Mouse (Mus musculus): ENCODE data around the gene Sp9.

Gene Sp9

GRCm38 (mm10) chr2:73274119-73274920, 2.6 kb downstream of the Sp9 start:
- DNase-seq (ENCODE audit: low read depth) = no peak

DNA sequence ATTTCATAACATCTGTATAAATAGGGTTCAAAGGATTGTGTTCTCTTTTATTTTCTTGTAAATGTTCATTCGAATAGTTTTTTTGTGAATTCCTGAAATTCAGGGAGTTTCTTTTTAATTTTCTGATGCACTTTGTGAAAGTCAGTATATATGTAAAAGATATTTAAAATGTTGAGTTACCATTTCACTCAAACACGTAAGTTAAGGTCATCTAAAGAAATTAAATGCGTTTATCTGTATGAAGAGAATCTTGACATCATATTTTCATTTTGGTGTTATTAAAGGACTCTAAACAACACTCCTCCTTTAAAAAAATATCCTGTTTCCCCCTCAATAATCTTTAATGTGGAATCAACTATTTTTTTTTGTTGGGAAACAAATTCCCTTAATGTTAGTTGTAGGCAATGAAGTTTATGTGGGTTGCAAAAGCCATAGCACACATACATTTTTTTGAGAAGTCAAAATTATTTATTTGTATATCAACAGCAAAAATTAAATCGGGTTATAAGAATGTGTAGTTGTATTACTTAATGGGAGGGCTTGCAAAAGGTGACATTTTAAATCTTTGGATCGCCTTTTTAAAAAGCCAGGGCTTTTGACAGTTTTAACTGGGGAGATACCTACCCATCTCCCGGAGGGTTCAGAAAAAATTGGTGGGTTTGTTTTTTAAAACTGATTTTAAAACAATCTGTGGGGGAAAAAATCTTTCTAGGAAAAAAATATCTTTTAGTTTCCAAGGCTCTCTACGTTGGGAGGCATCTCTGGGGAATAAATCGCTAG, 3.7 kb downstream of the Sp9 start:
- no peak for DNase-seq (ENCODE audit: low read depth)

- no peak for DNase-seq (ENCODE audit: low read depth)
These were observed 4.4 kb downstream of the Sp9 start for GRCm38 (mm10) chr2:73276141-73276571.

DNA sequence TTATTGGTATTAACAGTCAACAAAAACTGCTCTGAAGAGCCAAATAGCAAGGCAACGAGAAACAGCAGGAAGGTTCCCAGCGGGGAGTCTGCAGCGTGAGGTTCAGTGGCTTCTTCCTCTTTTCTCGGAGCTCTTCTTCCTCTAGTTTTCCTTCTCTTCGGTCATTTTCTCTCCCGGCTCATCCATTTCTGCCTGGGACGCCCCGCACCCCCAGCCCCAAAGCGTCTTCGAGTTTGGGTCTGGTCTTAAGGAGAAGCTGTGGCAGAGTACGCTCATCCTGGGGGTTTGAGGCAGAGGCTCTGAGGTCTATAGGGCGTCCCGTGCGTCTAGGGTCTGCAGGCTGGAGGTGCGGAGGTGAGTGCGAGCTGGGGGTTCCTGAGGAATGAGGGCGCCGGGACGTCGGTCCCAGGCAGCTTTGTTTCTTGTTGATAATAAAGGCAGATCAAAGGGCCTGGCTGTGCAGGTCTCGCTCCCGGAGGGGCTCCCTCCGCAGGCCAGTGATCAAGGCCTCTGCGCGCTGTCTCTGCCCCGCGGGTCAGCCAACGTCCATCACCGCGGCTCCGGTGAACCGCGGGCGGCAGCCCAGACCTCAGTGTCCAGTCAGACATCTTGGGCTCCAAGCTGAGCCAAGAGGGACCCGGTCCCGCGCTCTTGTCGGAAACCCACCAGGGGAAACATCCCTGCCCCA, 5.4 kb downstream of the Sp9 start:
- no peak for DNase-seq (ENCODE audit: low read depth)

DNA sequence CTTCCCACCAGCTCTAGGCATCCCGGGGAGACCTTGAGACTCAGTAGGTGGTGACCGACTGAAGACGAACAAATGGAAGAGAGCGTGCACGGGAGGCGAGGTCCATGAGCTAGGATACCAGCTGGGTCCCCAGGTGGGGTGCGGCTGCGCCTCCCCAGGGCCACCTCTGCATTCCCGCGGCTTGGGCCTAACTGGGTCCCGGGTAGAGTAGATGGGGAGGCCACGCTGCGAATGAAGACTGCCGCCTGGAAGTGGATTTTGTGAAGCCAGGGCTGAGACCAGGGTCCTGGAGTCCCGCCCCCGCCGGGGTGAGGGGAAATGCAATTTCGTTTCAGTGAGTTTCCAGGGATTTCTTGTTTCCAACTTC, 6.0 kb downstream of the Sp9 start:
- DNase-seq (ENCODE audit: low read depth) = no peak

DNA sequence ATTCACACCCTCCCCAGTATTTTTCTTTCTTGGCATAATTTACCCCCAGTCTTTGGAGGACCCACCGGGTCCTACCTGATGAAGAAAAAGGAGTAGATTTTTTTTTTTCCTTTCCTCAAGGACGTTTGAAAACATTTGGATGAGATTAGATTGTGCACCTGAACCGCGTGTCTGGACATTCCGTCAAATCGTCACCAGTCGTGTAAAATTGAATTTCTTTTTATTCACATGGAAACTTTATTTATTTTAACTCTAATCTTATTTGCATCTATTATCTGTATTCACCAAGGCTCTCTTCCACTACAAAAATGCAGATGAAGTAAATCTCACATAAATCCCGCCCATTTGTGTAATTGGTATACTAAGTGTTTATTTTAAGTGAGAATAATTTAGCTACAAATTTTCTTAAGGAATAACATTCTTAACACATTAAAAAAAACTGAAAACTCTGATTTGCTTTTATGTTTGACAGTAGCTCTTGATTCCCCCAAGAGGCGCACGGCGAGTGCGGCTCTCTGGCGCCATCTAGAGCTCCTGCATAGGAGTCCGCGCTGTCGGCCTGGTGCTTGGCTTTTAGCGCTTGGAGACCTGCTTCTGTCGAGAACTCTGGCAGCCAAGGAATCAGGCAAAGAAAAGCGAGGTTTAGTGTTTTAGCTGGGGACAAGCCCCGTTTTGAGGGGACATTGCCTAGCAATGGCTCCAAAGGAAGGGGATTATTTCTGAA, 6.6 kb downstream of the Sp9 start:
- DNase-seq (ENCODE audit: low read depth) = peak; percentile 86

DNA sequence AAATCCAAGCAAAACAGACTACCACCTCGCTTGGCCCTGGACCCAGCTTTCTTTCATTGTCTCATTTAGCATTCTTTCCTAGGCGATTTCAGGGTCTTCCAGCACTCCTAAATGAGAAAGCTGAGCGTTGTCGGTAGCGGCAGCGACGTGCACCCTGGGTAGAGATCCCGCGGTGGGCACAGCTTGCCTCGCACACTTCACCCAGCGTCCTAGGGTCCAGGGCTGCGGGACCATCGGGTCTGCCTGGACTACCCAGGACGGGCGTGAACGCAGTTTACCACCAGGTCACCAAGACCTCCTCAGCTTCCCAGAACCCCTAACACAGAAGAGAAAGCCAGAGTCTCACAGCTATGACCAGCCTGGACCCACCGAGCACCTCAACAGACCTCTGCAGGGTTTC, 7.1 kb downstream of the Sp9 start:
- DNase-seq (ENCODE audit: low read depth) = no peak

GRCm38 (mm10) chr2:73279271-73280038, 7.7 kb downstream of the Sp9 start:
- DNase-seq (ENCODE audit: low read depth) = no peak

- no peak for DNase-seq (ENCODE audit: low read depth)
These were observed 8.8 kb downstream of the Sp9 start for GRCm38 (mm10) chr2:73280356-73281047.

DNA sequence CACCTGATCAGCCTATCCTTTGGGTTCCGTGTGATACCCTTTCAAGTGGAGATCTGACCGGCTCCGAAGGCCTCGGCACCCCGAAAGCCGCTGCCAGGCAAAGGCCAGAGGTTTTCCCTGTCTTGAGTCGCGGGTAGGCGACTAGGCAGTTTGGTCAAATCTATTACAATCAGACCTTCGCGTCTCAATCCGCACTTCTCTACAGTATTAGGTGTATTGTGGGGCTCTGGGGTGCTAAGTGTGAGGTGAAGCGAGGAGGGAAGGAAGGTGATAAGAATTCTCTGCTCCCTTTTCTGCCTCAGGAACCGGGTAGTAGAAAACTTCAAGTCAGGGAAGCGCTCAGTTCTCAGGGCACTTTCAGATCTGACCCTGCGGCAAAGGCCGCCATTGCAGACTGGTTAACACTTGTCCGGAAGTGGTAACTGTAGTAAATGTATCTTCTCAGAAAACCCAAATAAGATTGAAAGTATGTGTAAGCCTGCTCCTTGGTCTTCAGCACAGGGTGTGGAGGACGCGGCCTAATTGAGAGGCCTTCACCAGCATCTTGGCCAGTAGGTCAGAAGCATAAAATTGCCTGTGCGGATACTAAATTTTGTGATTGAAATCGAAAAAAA, 9.4 kb downstream of the Sp9 start:
- no peak for DNase-seq (ENCODE audit: low read depth)

- no peak for DNase-seq (ENCODE audit: low read depth)
These were observed 10.0 kb downstream of the Sp9 start for GRCm38 (mm10) chr2:73281707-73282106.

DNA sequence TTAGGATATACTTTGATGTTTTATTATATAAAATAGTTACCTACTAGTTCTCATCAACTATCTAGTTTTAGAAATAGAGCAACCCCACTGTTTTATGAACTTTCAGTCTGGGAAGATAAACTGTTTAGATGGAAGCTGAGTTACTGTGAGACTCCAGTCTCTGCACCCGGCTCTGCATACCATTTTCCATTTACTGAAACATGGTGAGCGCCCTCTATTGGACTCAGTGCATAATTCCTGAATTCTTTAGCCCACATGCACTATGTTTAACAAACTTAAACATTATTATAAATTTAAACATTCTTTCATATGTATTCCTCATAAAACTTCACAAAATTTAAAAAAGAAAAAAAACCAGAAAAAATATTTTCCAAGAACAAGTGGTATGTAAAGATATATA, 13.9 kb downstream of the Sp9 start:
- DNase-seq (ENCODE audit: low read depth) = no peak

GRCm38 (mm10) chr2:73291130-73291529, 19.4 kb downstream of the Sp9 start:
- no peak for DNase-seq (ENCODE audit: low read depth)

DNA sequence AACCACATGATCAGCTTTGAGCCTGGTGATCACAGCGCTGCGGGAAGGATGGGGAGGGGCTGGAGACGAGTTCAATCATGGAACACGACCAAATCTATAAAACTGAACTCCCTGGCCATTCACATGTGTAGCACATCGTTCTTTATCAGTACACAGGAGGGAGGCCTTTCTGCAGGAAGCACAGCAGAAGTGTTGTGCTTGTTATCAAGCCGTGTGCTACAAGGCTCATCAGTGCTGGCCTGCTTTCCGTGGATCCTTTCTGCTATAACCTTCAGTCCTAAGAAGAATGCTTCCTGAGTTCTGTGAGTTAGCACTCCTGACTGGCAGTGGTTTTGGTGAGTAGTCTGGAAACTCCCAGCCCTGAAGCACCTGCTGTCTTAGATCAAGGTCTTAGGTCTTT, 23.3 kb downstream of the Sp9 start:
- DNase-seq (ENCODE audit: low read depth) = no peak

- DNase-seq (ENCODE audit: low read depth) = no peak
These were observed 26.4 kb downstream of the Sp9 start for GRCm38 (mm10) chr2:73298154-73298553.

DNA sequence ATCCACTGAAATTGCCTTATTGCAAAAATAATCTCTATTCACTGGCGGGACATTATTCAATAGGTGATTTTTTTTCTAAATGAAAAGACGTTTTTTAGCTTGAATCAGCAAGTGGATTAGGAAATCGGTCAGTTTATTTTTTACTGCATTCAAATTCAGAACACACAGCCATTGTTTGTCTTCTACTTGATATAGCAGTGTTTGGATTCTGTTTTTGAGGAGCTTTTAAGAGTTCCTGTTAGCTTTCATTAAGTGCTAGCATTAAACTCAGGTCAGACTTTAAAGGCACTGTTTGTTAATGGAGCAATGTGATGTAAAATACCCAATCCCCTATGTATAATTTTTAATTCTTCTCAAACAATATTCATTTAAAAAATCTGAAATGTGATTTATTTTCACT, 27.1 kb downstream of the Sp9 start:
- DNase-seq (ENCODE audit: low read depth) = no peak

GRCm38 (mm10) chr2:73301979-73302378, 30.3 kb downstream of the Sp9 start:
- no peak for DNase-seq (ENCODE audit: low read depth)

DNA sequence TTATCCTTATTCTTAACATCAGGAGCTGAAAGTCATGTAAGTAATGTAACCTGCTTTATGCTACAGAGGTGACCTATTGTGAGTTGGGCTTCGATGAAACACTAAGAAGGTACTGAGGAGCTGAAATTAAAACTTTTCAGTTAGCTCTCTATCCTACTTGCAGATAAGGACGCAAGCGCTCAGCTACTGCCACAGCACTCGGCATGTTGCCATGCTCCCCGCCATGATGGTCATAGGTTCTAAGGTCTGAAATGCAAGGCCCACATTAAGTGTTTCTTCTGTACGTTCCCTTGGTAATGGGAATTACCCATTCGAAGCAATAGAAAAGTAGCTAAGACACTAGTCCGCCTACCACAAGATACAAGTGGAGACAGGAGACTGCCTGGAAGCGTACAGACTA, 31.0 kb downstream of the Sp9 start:
- DNase-seq (ENCODE audit: low read depth) = no peak

GRCm38 (mm10) chr2:73304506-73304905, 32.8 kb downstream of the Sp9 start:
- DNase-seq (ENCODE audit: low read depth) = no peak

- DNase-seq (ENCODE audit: low read depth) = no peak
These were observed 34.3 kb downstream of the Sp9 start for GRCm38 (mm10) chr2:73306006-73306405.

Data from c-Kit-positive CD71-negative TER-119-negative erythroid progenitor cells, embryonic 14.5 days (primary cell).